Mouse (Mus musculus) Patski (cell line): ENCODE data around the gene Mamdc4. TPM values are rescaled to one million over a fixed set of nuclear protein-coding genes. Genes with fewer than 3 reads are reported as not detected.

Source experiments
- ATAC-seq: fragments of 100-300 bp; one replicate; pipeline ENCODE4 v1.8.0; 2021
- CTCF ChIA-PET: fragments of 350-600 bp; sonication (Branson Sonifier 250); formaldehyde crosslinking; loops from one replicate; lab custom pipeline; 2022; ENCODE audit warnings: inconsistent platforms; lab: Charles Lee
- POLR2A ChIA-PET: fragments of 350-600 bp; sonication (Branson Sonifier 250); formaldehyde crosslinking; loops from one replicate; lab custom pipeline; 2022; ENCODE audit warnings: antibody characterized with exemption, inconsistent platforms; lab: Charles Lee
- DNase-seq: peaks from one replicate; pipeline ENCODE4 v3.0.0-alpha.2; 2011; ENCODE audit warnings: low read depth, low spot score
- H3K27me3 ChIP-seq: fragments of 371-371 bp; one replicate; pipeline ENCODE4 v1.5.1; 2021
- CTCF ChIP-seq: fragments of 100-300 bp; IDR thresholded peaks from one replicate; pipeline ENCODE4 v1.5.1; 2021
- in situ Hi-C: fragments of 300-500 bp; cut with MboI; formaldehyde crosslinking; loops from 3 replicates; pipeline ENCODE4 v1.11.1; 2018; ENCODE audit warnings: low pct_unique_long_range_greater_than_20kb, mixed read lengths
- polyA plus RNA-seq: library from polyadenylated mRNA; unstranded; gene quantifications from one replicate; pipeline ENCODE4 v1.2.3, GENCODE M21; 2021

Mamdc4 gene
- polyA plus RNA-seq, 1 experiment from 2014 or later = 15.4 TPM

DNA sequence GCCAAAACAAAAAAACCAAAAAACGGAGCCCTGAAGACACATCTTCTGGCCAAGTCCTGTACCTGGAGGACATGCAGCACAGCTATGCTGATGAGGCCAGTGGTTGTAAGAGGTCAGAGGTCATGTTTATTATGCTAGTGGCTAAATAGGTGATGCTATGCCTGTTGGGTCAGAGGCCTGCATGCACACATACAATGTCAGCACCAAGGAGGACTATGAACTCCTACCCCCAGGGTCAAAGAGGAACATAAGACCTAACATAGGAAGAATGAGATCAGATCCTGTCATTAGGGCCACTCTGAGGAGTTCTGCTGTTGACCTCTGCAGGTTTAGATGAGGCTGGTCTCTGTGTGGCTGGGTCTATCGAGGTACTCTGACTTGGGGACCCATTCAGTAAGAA, 25.4 kb upstream of the Mamdc4 start:
- TF ChIP-seq CTCF = no peak
- ATAC-seq (no peak), DNase-seq (no peak)
- CTCF ChIA-PET = no interaction called here
- in situ Hi-C loops = no loop called here
- no peaks in the 10 kb centered on the region for H3K27me3 ChIP-seq
- POLR2A ChIA-PET = no interaction called here

- no peak for TF ChIP-seq CTCF
- ATAC-seq (no peak), DNase-seq (no peak)
- ChIA-PET CTCF (no interaction called here), POLR2A (interaction anchor here (1.2 kb wide), 1 partner anchor 10 kb away, joined by 4 read pairs; no protein-coding TSS in a partner anchor)
- no peaks in the 10 kb centered on the region for H3K27me3 ChIP-seq
- in situ Hi-C loops = no loop called here
Observed at GRCm38 (mm10) chr2:25598749-25599148, 24.1 kb upstream of the Mamdc4 start.

DNA sequence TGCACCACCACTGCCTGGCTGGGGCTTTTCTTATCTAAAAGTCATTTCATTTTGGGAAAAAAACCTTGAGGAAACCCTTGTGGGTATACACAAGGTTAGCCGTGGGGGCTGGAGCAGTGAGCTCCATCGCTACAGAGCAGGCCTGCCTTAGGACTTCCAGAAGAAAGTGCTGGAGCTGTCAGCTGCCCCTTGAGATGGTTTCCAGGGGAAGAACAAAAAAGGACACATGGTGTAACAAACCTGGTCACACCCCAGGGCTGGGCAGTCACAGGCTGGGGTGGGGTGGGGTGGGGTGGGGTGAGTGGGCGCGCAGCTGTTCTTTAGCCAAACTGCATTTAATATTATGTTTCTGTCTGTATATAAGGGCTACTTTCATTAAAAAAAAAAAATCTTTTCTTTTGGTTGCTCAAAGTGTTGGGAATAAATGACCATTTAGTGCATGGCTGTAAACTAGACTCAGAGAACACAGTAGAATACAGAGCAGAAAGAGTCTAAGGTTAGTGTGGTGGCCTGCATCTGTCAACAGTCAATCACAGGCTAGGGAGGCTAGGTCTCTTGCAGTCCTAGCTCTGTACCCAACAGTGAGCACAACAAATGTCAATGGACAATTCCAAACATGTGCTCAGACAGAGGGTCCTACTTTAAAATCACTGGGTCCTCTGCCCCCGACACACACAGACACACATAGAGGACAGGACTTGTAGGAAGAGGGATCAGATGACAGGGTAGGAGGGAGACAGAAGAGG, 22.3 kb upstream of the Mamdc4 start:
- in situ Hi-C loops = no loop called here
- no peaks in the 10 kb centered on the region for H3K27me3 ChIP-seq
- TF ChIP-seq CTCF = no peak
- no peak for DNase-seq
- ATAC-seq = no peak
- ChIA-PET CTCF (no interaction called here), POLR2A (no interaction called here)

DNA sequence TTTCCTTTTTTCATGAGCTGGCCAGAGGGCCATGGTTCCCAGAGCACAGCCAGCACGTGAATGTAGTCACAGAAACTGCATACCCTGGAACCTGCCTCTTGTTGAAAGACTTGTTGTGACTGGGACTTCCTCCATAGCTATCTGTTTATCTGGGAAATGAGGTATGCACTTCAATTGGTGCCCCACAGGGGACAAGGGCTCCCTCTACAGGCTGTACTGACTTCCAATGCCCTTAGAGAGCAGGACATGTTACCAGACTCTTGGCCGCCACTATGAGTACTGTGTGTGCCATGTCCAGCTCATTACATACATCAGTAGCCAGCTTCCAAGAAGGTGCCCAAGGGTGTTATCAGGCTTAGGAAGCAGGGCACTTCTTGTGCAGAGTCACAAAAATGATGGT, 17.2 kb upstream of the Mamdc4 start:
- ATAC-seq (no peak), DNase-seq (no peak)
- H3K27me3 ChIP-seq = no peaks in the 10 kb centered on the region
- ChIA-PET CTCF (interaction anchor here (1.0 to 4.7 kb wide), 7 partner anchors 11 to 131 kb away, joined by 3 to 30 read pairs (median 4); partner anchors contain the start of genes Ajm1, Mamdc4, Paxx and Phpt1), POLR2A (interaction anchor here (0.6 kb wide), 1 partner anchor 59 kb away, joined by 5 read pairs; no protein-coding TSS in a partner anchor)
- in situ Hi-C loops = no loop called here
- no peak for TF ChIP-seq CTCF

DNA sequence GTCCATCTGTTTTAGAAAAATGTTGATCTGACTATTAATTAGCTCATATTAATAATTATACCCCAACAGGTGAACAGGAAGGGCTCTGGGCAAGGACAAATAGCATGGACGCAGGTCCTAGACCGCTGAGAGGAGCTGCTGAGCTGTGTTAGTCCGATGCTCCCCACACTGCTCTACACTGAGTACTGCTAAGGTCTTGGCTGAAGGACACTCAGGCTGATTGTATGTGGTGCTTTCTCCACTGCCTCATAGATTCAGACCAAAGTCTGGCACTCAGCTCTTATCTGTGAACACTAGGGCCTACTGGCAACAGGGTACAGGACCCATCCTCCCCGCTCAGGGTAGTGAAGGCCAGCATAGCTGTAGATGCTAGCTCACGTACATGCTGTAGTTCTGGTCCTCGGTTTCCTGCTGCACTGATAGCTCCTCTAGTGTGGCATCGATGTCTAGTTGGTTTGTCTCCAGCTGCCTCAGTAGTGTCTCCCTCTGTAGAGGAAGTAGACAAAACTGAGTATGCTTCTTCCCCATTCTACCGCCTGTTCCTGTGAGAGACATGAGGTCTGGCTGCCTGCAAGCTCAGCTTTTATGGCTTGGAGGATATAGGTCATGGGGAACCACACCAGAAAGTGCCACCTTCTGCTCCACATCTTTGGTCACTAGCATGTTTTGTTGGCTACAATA, 13.7 kb upstream of the Mamdc4 start:
- ChIA-PET CTCF (interaction anchor here (1.1 kb wide), 1 partner anchor 15 kb away, joined by 3 read pairs; no protein-coding TSS in a partner anchor), POLR2A (interaction anchor here (1.0 to 1.2 kb wide), 2 partner anchors 10 to 13 kb away, joined by 4 to 5 read pairs; partner anchors contain the start of gene Phpt1)
- TF ChIP-seq CTCF = no peak
- ATAC-seq (no peak), DNase-seq (no peak)
- no peaks in the 10 kb centered on the region for H3K27me3 ChIP-seq
- in situ Hi-C loops = no loop called here

DNA sequence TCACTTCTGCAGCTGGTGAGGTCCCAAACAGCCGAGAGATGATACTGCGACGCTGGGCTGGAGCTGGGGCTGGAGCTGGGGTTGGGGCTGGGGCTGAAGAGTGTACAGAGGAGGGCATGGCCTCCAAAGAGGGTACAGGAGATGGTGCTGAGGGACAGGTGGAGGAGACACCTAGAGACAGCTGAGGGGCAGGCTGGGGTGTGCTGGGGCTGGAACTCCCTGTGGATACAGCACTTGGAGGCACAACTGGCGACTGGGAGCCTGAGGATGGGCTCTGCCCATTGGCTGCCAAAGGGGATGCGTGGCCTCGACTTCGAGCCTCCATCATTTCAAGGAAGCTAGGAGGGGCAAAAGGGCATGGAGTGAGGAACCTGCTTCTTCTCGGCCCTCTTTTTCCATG, 12.6 kb upstream of the Mamdc4 start:
- no peak for DNase-seq
- no peak for ATAC-seq
- CTCF ChIA-PET = interaction anchor here (1.1 to 1.5 kb wide), 2 partner anchors 11 to 16 kb away, joined by 3 read pairs; no protein-coding TSS in a partner anchor
- TF ChIP-seq CTCF = no peak
- no peaks in the 10 kb centered on the region for H3K27me3 ChIP-seq
- in situ Hi-C loops = no loop called here
- POLR2A ChIA-PET = interaction anchor here (1.3 kb wide), 1 partner anchor 8 kb away, joined by 4 read pairs; no protein-coding TSS in a partner anchor

- in situ Hi-C loops = no loop called here
- CTCF ChIA-PET = no interaction called here
Observed at GRCm38 (mm10) chr2:25585601-25586000, 11.0 kb upstream of the Mamdc4 start.

DNA sequence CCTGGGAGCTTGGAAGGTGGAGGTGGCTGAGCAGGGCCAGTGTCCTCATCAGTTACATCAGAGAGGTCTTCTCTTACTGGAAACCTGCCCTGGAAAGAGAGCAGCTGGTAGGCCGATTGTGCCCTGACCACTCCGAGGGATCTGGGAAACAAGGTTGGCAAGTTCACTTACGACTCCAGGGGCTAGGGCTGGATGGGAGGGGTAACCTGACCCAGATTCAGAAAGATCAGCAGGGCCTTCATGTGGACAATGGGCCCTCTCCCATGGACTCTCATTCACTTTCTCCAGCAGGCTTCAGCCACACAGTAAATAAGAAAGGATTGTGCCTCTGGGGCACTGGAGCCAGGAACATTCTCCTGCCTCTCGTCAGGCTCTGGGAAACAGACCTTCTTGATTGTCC, 10.2 kb upstream of the Mamdc4 start:
- H3K27me3 ChIP-seq = no peaks in the 10 kb centered on the region
- ATAC-seq (no peak), DNase-seq (no peak)
- in situ Hi-C loops = no loop called here
- ChIA-PET CTCF (no interaction called here), POLR2A (interaction anchor here (0.6 kb wide), 1 partner anchor 90 kb away, joined by 3 read pairs; no protein-coding TSS in a partner anchor)
- TF ChIP-seq CTCF = no peak

More at GRCm38 (mm10) chr2:25585601-25586000, 11.0 kb upstream of the Mamdc4 start:
- ATAC-seq = no peak
- DNase-seq = no peak
- POLR2A ChIA-PET = no interaction called here
- no peak for TF ChIP-seq CTCF
- H3K27me3 ChIP-seq = no peaks in the 10 kb centered on the region

DNA sequence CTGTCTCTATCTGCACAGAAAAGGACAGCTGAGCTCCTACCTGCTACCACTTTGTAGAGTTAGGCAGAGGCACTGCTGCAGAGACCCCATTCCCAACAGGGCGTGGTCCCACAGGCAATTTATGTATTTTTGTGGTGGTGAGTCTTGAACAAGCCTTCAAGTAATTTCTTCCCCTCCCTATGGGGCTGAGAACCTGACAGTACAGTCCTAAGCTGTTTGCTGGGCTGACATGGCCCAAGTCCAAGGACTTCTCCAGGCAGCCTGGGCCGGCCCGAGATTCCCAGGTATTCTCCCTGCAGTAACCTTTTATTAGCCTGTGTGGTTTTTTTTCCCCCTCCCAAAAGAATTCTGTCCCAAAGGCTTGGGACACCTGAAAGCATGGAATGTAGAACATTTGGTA, 9.5 kb upstream of the Mamdc4 start:
- ChIA-PET POLR2A (no interaction called here), CTCF (no interaction called here)
- no peak for ATAC-seq
- no peaks in the 10 kb centered on the region for H3K27me3 ChIP-seq
- in situ Hi-C loops = no loop called here
- no peak for DNase-seq
- TF ChIP-seq CTCF = no peak

- ChIA-PET CTCF (no interaction called here), POLR2A (no interaction called here)
- in situ Hi-C loops = no loop called here
Observed at GRCm38 (mm10) chr2:25583571-25583970, 8.9 kb upstream of the Mamdc4 start.

DNA sequence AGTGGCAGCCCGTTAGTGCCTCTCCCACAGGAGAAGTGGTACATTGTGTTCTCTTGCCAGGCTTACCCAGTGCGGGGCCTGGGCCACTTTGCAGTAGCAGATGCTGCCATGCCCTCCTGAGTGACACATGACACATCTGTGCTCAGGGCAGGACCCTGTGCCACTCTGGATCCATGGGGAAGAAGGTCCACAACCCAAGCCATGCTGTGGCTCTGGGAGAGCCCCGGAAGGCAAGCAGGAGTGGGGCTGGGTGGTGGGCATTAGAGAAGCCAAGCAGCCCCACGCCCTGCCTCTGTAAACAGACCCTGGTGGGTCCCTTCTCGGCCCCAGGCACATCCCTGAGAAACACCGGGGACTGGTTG, 8.5 kb upstream of the Mamdc4 start:
- ChIA-PET CTCF (no interaction called here), POLR2A (no interaction called here)
- ATAC-seq (no peak), DNase-seq (no peak)
- H3K27me3 ChIP-seq = no peaks in the 10 kb centered on the region
- no peak for TF ChIP-seq CTCF
- in situ Hi-C loops = no loop called here

More at GRCm38 (mm10) chr2:25583571-25583970, 8.9 kb upstream of the Mamdc4 start:
- ATAC-seq (no peak), DNase-seq (no peak)
- H3K27me3 ChIP-seq = no peaks in the 10 kb centered on the region
- TF ChIP-seq CTCF = no peak
